8 mouse cellular contexts compared by ENCODE assay signal in genomic region chr5:44224916-44225600, GRCm38 (mm10). TPM values are rescaled to one million over a fixed set of nuclear protein-coding genes. Genes with fewer than 3 reads are reported as not detected.
A peak's percentile ranks its signal among the peaks of the same experiment; 100 is the strongest.
DNase-seq lines count a peak whose midpoint lies in the region; ATAC-seq lines count a peak whose summit lies in the region.

No protein-coding gene starts in this region.

- WGBS in forebrain, embryonic 12.5 days, result 59% methylated on average over 4 of the region's 4 CpGs
- 40% methylated on average over 4 of the region's 4 CpGs for WGBS in liver, embryonic 15.5 days (ENCODE audit: insufficient replicate concordance)

- H3K9ac ChIP-seq in forebrain, embryonic 12.5 days, result peak overlapping the region; percentile 87
- peak overlapping the region; percentile 94 for H3K9ac ChIP-seq in liver, embryonic 15.5 days

- peaks cover 66% of the 10 kb centered on the region for H3K4me1 ChIP-seq in erythroblast, embryonic 14.5 days (ENCODE audit: control insufficient read depth)
- H3K4me1 ChIP-seq in forebrain, embryonic 12.5 days, result peaks cover 25% of the 10 kb centered on the region
- H3K4me1 ChIP-seq in liver, embryonic 15.5 days (replicated peaks), result peaks cover 62% of the 10 kb centered on the region

- no peak overlapping the region for H3K27ac ChIP-seq in forebrain, embryonic 12.5 days
- peak overlapping the region; percentile 87 for H3K27ac ChIP-seq in liver, embryonic 15.5 days (replicated peaks)

- no peak for ATAC-seq in erythroblast, adult 5-6 weeks (replicated peaks; ENCODE audit: low FRiP score, poor library complexity, severe bottlenecking)
- ATAC-seq in forebrain, embryonic 12.5 days (ENCODE audit: low FRiP score), result no peak
- ATAC-seq in liver, embryonic 15.5 days (ENCODE audit: insufficient read depth), result no peak

- H3K36me3 ChIP-seq in erythroblast, embryonic 14.5 days (ENCODE audit: control insufficient read depth), result peaks cover 40% of the 10 kb centered on the region
- H3K36me3 ChIP-seq in forebrain, embryonic 12.5 days (replicated peaks), result 0 out of 2 replicates have a peak, but pooled peaks cover 4% of the 10 kb centered on the region
- peaks cover 6% of the 10 kb centered on the region for H3K36me3 ChIP-seq in liver, embryonic 15.5 days (replicated peaks)

- peak overlapping the region; percentile 95 for H3K4me3 ChIP-seq in erythroblast, embryonic 14.5 days (replicated peaks)
- peak overlapping the region; percentile 92 for H3K4me3 ChIP-seq in forebrain, embryonic 12.5 days (replicated peaks)
- peak overlapping the region; percentile 95 for H3K4me3 ChIP-seq in liver, embryonic 15.5 days (replicated peaks)

- no peaks in the 10 kb centered on the region for H3K27me3 ChIP-seq in erythroblast, embryonic 14.5 days (ENCODE audit: control insufficient read depth)
- H3K27me3 ChIP-seq in forebrain, embryonic 12.5 days, result no peaks in the 10 kb centered on the region
- no peaks in the 10 kb centered on the region for H3K27me3 ChIP-seq in liver, embryonic 15.5 days

- peak overlapping the region; percentile 65 for H3K4me2 ChIP-seq in forebrain, embryonic 12.5 days
- peak overlapping the region; percentile 83 for H3K4me2 ChIP-seq in liver, embryonic 15.5 days

- DNase-seq in A20 (ENCODE audit: low read depth, low spot score), result peak; percentile 5
- no peak for DNase-seq in ovary, postnatal 10 days (ENCODE audit: low spot score)
- DNase-seq in kidney, postnatal 10 days, result no peak
- DNase-seq in cerebellum, postnatal 36 days, result no peak

- no peaks in the 10 kb centered on the region for H3K9me3 ChIP-seq in erythroblast, embryonic 14.5 days (ENCODE audit: control insufficient read depth, low read length)
- H3K9me3 ChIP-seq in forebrain, embryonic 12.5 days, result no peaks in the 10 kb centered on the region
- H3K9me3 ChIP-seq in liver, embryonic 15.5 days (replicated peaks), result no peaks in the 10 kb centered on the region

RNA-seq across cellular contexts. Expression of gene Tapt1, which starts 1.4 kb away (rescaled TPM):
- polyA plus RNA-seq in erythroblast, embryonic 14.5 days (2012), result 1.5 and 1.8 TPM in 2 replicates
- 54.1 and 60.3 TPM in 2 replicates for total RNA-seq in erythroblast, adult 5-6 weeks (2015; ENCODE audit: low replicate concordance)
- total RNA-seq in erythroblast, adult 5-6 weeks (2017; ENCODE audit: low replicate concordance), result 67.6 and 88.2 TPM in 2 replicates
- polyA plus RNA-seq in forebrain, embryonic 12.5 days (2016; fragmentation: Nextera tagmentation; extraction: Ambion mirVana), result 30.3 and 31.6 TPM in 2 replicates
- 32.3 and 34.2 TPM in 2 replicates for polyA plus RNA-seq in liver, embryonic 15.5 days (2015; fragmentation: Nextera tagmentation; extraction: Ambion mirVana)

Comparison
In these comparisons a context has a peak if more than half of its experiments do, and no peak if none do; other contexts are left out.
1. RNA of gene Tapt1, which starts 1.4 kb away (polyA plus RNA-seq): 32.3 to 34.2 TPM in liver, embryonic 15.5 days and 30.3 to 31.6 TPM in forebrain, embryonic 12.5 days; 1.5 to 1.8 TPM in erythroblast, embryonic 14.5 days; every median in the first group is over 10 times any median in the second.
2. Peak in every context shown above with its lines, with median percentiles within 50 percentile points of each other: H3K4me3 ChIP-seq.